Comparison of ENCODE assay signal across 9 mouse cellular contexts in genomic region chr7:73507491-73507890, GRCm38 (mm10). TPM values are rescaled to one million over a fixed set of nuclear protein-coding genes. Genes with fewer than 3 reads are reported as not detected.
DNase-seq lines count a peak whose midpoint lies in the region; ATAC-seq lines count a peak whose summit lies in the region.
"Had no signal": no experiment of that assay in that cellular context is flagged by ENCODE, and none has a peak within 500 bp of the region (broad histone marks: within the 10 kb centered on the region; RNA-seq: fewer than 3 reads in every experiment).

No protein-coding gene starts in this region.

- peak; percentile 44 to 63 for DNase-seq in heart, postnatal 14 days
- no peak for DNase-seq in heart, adult 9 months (ENCODE audit: low spot score in 2 of 2)
- peak; percentile 60 for DNase-seq in Muller cell, postnatal 12 days (ENCODE audit: inconsistent ontology term)
- DNase-seq in adrenal gland, adult 8-10 months: peak; percentile 82
- peak; percentile 83 to 86 for DNase-seq in cerebellum, postnatal 14 days
- DNase-seq in layer of hippocampus, postnatal 14 days (ENCODE audit: low spot score in 2 of 2): no peak
- no peak for DNase-seq in left cerebral cortex, postnatal 36 days (ENCODE audit: low spot score in 2 of 2)
- DNase-seq: lung, adult 2 months had no signal

- no peak for ATAC-seq in CD4-positive, CD25-positive, alpha-beta regulatory T cell, adult 4 months

- intact Hi-C loops in heart, postnatal 14 days (cut with DNase I): no loop called here
- intact Hi-C loops in left cerebral cortex, postnatal 36 days (cut with DNase I): no loop called here

RNA-seq across cellular contexts. Expression of gene Chd2, which starts 34.1 kb away (rescaled TPM):
- total RNA-seq in heart, postnatal 14 days (2021): 10 to 100 TPM; 46.4 to 56.0 TPM
- total RNA-seq in adrenal gland, adult 8-10 months (2022): 10 to 100 TPM; 38.6 to 65.5 (median 49.7) TPM
- 100 to 1,000 TPM; 223 to 256 TPM for polyA plus RNA-seq in CD4-positive, CD25-positive, alpha-beta regulatory T cell, adult 4 months (2017; shearing (Covaris generic))
- 10 to 100 TPM; 47.2 to 49.8 TPM for total RNA-seq in layer of hippocampus, postnatal 14 days (2021)
- 10 to 100 TPM; 35.8 to 59.8 TPM for total RNA-seq in left cerebral cortex, postnatal 36 days (2021)

Comparison
In these comparisons a context has a peak if more than half of its experiments do, and no peak if none do; other contexts are left out.
1. DNase-seq: peak in heart, postnatal 14 days (2 of 2), Muller cell, postnatal 12 days (single experiment), adrenal gland, adult 8-10 months (single experiment) and cerebellum, postnatal 14 days (2 of 2); none in heart, adult 9 months (0 of 2), layer of hippocampus, postnatal 14 days (0 of 2) and left cerebral cortex, postnatal 36 days (0 of 2).